Mouse (Mus musculus): ENCODE results near the gene Arhgef6. TPM values are rescaled to one million over a fixed set of nuclear protein-coding genes. Genes with fewer than 3 reads are reported as not detected.

Gene Arhgef6
- total and polyA plus RNA-seq, 3 experiments = 1.1 to 3.3 TPM; not detected in 1

- Histone ChIP-seq H3K27ac (ENCODE audit: control insufficient read depth, low read depth, low read length) (no peak overlapping the region), H3K79me2 (ENCODE audit: control insufficient read depth, insufficient read depth, low read length, poor library complexity) (no peaks in the 10 kb centered on the region), H3K4me1 (ENCODE audit: control insufficient read depth in 1 of 2, insufficient read depth in 2 of 2, low read length in 2 of 2) (no peaks in the 10 kb centered on the region), H3K9ac (ENCODE audit: control insufficient read depth, low read depth, low read length, poor library complexity, severe bottlenecking) (no peak overlapping the region), H3K9me3 (replicated peaks; ENCODE audit: insufficient read depth, low read length) (no peaks in the 10 kb centered on the region), H3K4me3 (ENCODE audit: control insufficient read depth in 1 of 2, insufficient read depth in 1 of 2, low read depth in 2 of 2, low read length in 2 of 2) (no peak overlapping the region), H3K36me3 (ENCODE audit: control insufficient read depth in 1 of 2, insufficient read depth in 2 of 2, low read length in 2 of 2) (no peaks in the 10 kb centered on the region), H3K27me3 (ENCODE audit: control insufficient read depth in 1 of 2, insufficient read depth in 2 of 2, low read length in 2 of 2) (no peaks in the 10 kb centered on the region)
- DNase-seq (ENCODE audit: low read depth, low spot score) = no peak
- TF ChIP-seq UBTF (IDR thresholded peaks at IDR 0.05; ENCODE audit: borderline replicate concordance, insufficient read depth, low read depth, low read length) = no peak
- no peak for TF ChIP-seq SIN3A (IDR thresholded peaks at IDR 0.05; ENCODE audit: low read length)
- TF ChIP-seq MXI1 (IDR thresholded peaks at IDR 0.05; ENCODE audit: low read depth, low read length) = no peak
- no peak for TF ChIP-seq POLR2AphosphoS2 (IDR thresholded peaks at IDR 0.05; ENCODE audit: low read length)
- TF ChIP-seq MAFK (IDR thresholded peaks at IDR 0.05; ENCODE audit: borderline replicate concordance, low read depth, low read length) = no peak
- TF ChIP-seq ZC3H11A (IDR thresholded peaks at IDR 0.05; ENCODE audit: low read depth, low read length) = no peak
- TF ChIP-seq GATA1 (IDR thresholded peaks at IDR 0.05; ENCODE audit: low read depth, low read length) = no peak
- no peak for TF ChIP-seq JUND (IDR thresholded peaks at IDR 0.05; ENCODE audit: low read depth, low read length)
- TF ChIP-seq TAL1 (IDR thresholded peaks at IDR 0.05; ENCODE audit: low read length) = no peak
- no peak for TF ChIP-seq USF1 (IDR thresholded peaks at IDR 0.05; ENCODE audit: low read depth, low read length)
These were observed 123.0 kb downstream of the Arhgef6 start for GRCm38 (mm10) chrX:57215495-57215894.

- H3K36me3 ChIP-seq (ENCODE audit: control insufficient read depth in 1 of 2, insufficient read depth in 2 of 2, low read length in 2 of 2) = no peaks in the 10 kb centered on the region
- H3K4me1 ChIP-seq (ENCODE audit: control insufficient read depth in 1 of 2, insufficient read depth in 2 of 2, low read length in 2 of 2) = no peaks in the 10 kb centered on the region
- no peak for TF ChIP-seq CTCF (IDR thresholded peaks at IDR 0.05 in 2 of 3, conservative IDR thresholded peaks at IDR 0.05 in 1 of 3; ENCODE audit: control insufficient read depth in 1 of 3, insufficient read depth in 1 of 3, low read depth in 2 of 3, low read length in 3 of 3, poor library complexity in 1 of 3, severe bottlenecking in 1 of 3)
- no peak for TF ChIP-seq MAZ (IDR thresholded peaks at IDR 0.05; ENCODE audit: low read depth, low read length)
- no peak for TF ChIP-seq CHD1 (IDR thresholded peaks at IDR 0.05; ENCODE audit: low read depth, low read length)
- DNase-seq (ENCODE audit: low read depth, low spot score) = no peak
- H3K27ac ChIP-seq (ENCODE audit: control insufficient read depth, low read depth, low read length) = no peak overlapping the region
- no peaks in the 10 kb centered on the region for H3K9me3 ChIP-seq (replicated peaks; ENCODE audit: insufficient read depth, low read length)
- no peak overlapping the region for H3K4me3 ChIP-seq (ENCODE audit: control insufficient read depth in 1 of 2, insufficient read depth in 1 of 2, low read depth in 2 of 2, low read length in 2 of 2)
- H3K79me2 ChIP-seq (ENCODE audit: control insufficient read depth, insufficient read depth, low read length, poor library complexity) = no peaks in the 10 kb centered on the region
- no peaks in the 10 kb centered on the region for H3K27me3 ChIP-seq (ENCODE audit: control insufficient read depth in 1 of 2, insufficient read depth in 2 of 2, low read length in 2 of 2)
- no peak overlapping the region for H3K9ac ChIP-seq (ENCODE audit: control insufficient read depth, low read depth, low read length, poor library complexity, severe bottlenecking)
These were observed 125.7 kb downstream of the Arhgef6 start for GRCm38 (mm10) chrX:57212862-57213261.

GRCm38 (mm10) chrX:57211876-57212275 lies 126.7 kb downstream of the Arhgef6 start, which contains the start of gene Cd40lg:
Gene Cd40lg (plus strand): TSS chrX:57212143.
- Histone ChIP-seq H3K4me3 (ENCODE audit: control insufficient read depth in 1 of 2, insufficient read depth in 1 of 2, low read depth in 2 of 2, low read length in 2 of 2) (no peak within 1 kb of the TSS), H3K27me3 (ENCODE audit: control insufficient read depth in 1 of 2, insufficient read depth in 2 of 2, low read length in 2 of 2) (no peaks in the 10 kb centered on the region), H3K27ac (ENCODE audit: control insufficient read depth, low read depth, low read length) (no peak within 1 kb of the TSS), H3K36me3 (ENCODE audit: control insufficient read depth in 1 of 2, insufficient read depth in 2 of 2, low read length in 2 of 2) (no peaks in the 10 kb centered on the region), H3K79me2 (ENCODE audit: control insufficient read depth, insufficient read depth, low read length, poor library complexity) (no peaks in the 10 kb centered on the region), H3K4me1 (ENCODE audit: control insufficient read depth in 1 of 2, insufficient read depth in 2 of 2, low read length in 2 of 2) (no peaks in the 10 kb centered on the region), H3K9me3 (replicated peaks; ENCODE audit: insufficient read depth, low read length) (no peaks in the 10 kb centered on the region), H3K9ac (ENCODE audit: control insufficient read depth, low read depth, low read length, poor library complexity, severe bottlenecking) (no peak within 1 kb of the TSS)
- TF ChIP-seq GABPA (IDR thresholded peaks at IDR 0.05; ENCODE audit: low read depth, low read length) = no peak
- no peak for TF ChIP-seq ZKSCAN1 (IDR thresholded peaks at IDR 0.05; ENCODE audit: low read depth, low read length)
- TF ChIP-seq JUND (IDR thresholded peaks at IDR 0.05; ENCODE audit: low read depth, low read length) = no peak
- TF ChIP-seq EP300 (IDR thresholded peaks at IDR 0.05; ENCODE audit: low read depth in 1 of 2, low read length in 2 of 2) = no peak
- TF ChIP-seq MXI1 (IDR thresholded peaks at IDR 0.05; ENCODE audit: low read depth, low read length) = no peak
- no peak for TF ChIP-seq MEF2A (IDR thresholded peaks at IDR 0.05; ENCODE audit: extremely low read depth, insufficient replicate concordance, low read depth, low read length, poor library complexity, severe bottlenecking)
- TF ChIP-seq E2F4 (IDR thresholded peaks at IDR 0.05; ENCODE audit: borderline replicate concordance, low read depth, low read length) = no peak
- no peak for TF ChIP-seq ELF1 (IDR thresholded peaks at IDR 0.05; ENCODE audit: low read depth, low read length)
- no peak for TF ChIP-seq CHD1 (IDR thresholded peaks at IDR 0.05; ENCODE audit: low read depth, low read length)
- TF ChIP-seq BHLHE40 (IDR thresholded peaks at IDR 0.05; ENCODE audit: borderline replicate concordance, low read depth, low read length) = no peak
- no peak for TF ChIP-seq UBTF (IDR thresholded peaks at IDR 0.05; ENCODE audit: borderline replicate concordance, insufficient read depth, low read depth, low read length)
- TF ChIP-seq MYC (IDR thresholded peaks at IDR 0.05; ENCODE audit: low read depth, low read length) = no peak
- TF ChIP-seq RCOR1 (IDR thresholded peaks at IDR 0.05; ENCODE audit: low read depth, low read length) = no peak
- no peak for TF ChIP-seq RAD21 (IDR thresholded peaks at IDR 0.05; ENCODE audit: low read depth, low read length)
- TF ChIP-seq TAL1 (IDR thresholded peaks at IDR 0.05; ENCODE audit: low read length) = no peak
- no peak for TF ChIP-seq HCFC1 (IDR thresholded peaks at IDR 0.05; ENCODE audit: low read depth, low read length)
- no peak for TF ChIP-seq CTCF (IDR thresholded peaks at IDR 0.05 in 2 of 3, conservative IDR thresholded peaks at IDR 0.05 in 1 of 3; ENCODE audit: control insufficient read depth in 1 of 3, insufficient read depth in 1 of 3, low read depth in 2 of 3, low read length in 3 of 3, poor library complexity in 1 of 3, severe bottlenecking in 1 of 3)
- DNase-seq (ENCODE audit: low read depth, low spot score) = no peak

All from MEL (cell line).